ENCODE assay signal across 8 mouse cellular contexts in the genomic region with DNA sequence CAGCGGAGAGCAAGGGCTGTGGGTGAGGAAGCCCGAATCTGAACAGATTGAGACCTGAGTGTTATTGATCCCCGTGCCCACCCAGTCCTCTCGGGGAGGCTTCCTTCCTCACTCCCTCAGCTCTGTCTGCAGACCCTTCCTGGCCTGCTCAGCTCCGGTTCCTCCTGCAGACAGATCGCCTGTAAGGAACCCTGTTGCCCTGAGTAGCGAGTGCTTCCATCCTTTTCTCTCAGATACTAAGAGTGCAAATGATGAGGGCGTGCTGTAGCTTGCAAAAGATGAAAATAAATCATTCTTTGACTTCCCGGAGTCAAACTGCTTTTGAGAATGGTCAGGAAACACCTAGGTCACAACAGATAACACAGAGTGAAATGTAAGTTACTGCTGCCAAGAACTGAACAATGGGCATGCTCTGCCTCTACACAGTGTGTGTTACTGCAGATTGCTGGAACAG.
DNase-seq lines count a peak whose midpoint lies in the region; ATAC-seq lines count a peak whose summit lies in the region.

No protein-coding gene starts in this region.

- no peak overlapping the region for H3K27ac ChIP-seq in midbrain, embryonic 11.5 days (ENCODE audit: low read depth, low read length)
- no peak overlapping the region for H3K27ac ChIP-seq in midbrain, embryonic 10.5 days (replicated peaks)
- H3K27ac ChIP-seq in stomach, embryonic 16.5 days (ENCODE audit: low read length), result peak overlapping the region; percentile 55; the same call in 1 of the 2 replicates

- no peaks in the 10 kb centered on the region for H3K4me1 ChIP-seq in midbrain, embryonic 11.5 days (ENCODE audit: control insufficient read depth, insufficient read depth, low read length)
- peaks cover 23% of the 10 kb centered on the region for H3K4me1 ChIP-seq in midbrain, embryonic 10.5 days
- H3K4me1 ChIP-seq in stomach, embryonic 16.5 days (ENCODE audit: control insufficient read depth, insufficient read depth, low read length), result peaks cover 28% of the 10 kb centered on the region

- H3K36me3 ChIP-seq in midbrain, embryonic 11.5 days (ENCODE audit: control insufficient read depth, insufficient read depth, low read length), result no peaks in the 10 kb centered on the region
- no peaks in the 10 kb centered on the region for H3K36me3 ChIP-seq in midbrain, embryonic 10.5 days
- no peaks in the 10 kb centered on the region for H3K36me3 ChIP-seq in stomach, embryonic 16.5 days (ENCODE audit: control insufficient read depth, insufficient read depth, low read length)

- 77% methylated on average over 9 of the region's 9 CpGs for WGBS in midbrain, embryonic 11.5 days
- 70% methylated on average over 9 of the region's 9 CpGs for WGBS in midbrain, embryonic 10.5 days
- WGBS in stomach, embryonic 16.5 days, result 25% methylated on average over 9 of the region's 9 CpGs

- no peak overlapping the region for H3K4me2 ChIP-seq in midbrain, embryonic 11.5 days
- H3K4me2 ChIP-seq in stomach, embryonic 16.5 days (ENCODE audit: low read depth, low read length), result peak overlapping the region; percentile 43

- H3K27me3 ChIP-seq in midbrain, embryonic 11.5 days (ENCODE audit: control insufficient read depth, insufficient read depth, low read length), result no peaks in the 10 kb centered on the region
- no peaks in the 10 kb centered on the region for H3K27me3 ChIP-seq in midbrain, embryonic 10.5 days (ENCODE audit: low read depth, poor library complexity, severe bottlenecking)
- no peaks in the 10 kb centered on the region for H3K27me3 ChIP-seq in stomach, embryonic 16.5 days (ENCODE audit: control insufficient read depth, insufficient read depth, low read length)

- no peak overlapping the region for H3K9ac ChIP-seq in midbrain, embryonic 11.5 days (ENCODE audit: low read length)
- H3K9ac ChIP-seq in stomach, embryonic 16.5 days (ENCODE audit: low read length), result peak overlapping the region; percentile 51; the same call in 1 of the 2 replicates

- no peak overlapping the region for H3K4me3 ChIP-seq in midbrain, embryonic 11.5 days (ENCODE audit: low read depth, low read length)
- no peak overlapping the region for H3K4me3 ChIP-seq in midbrain, embryonic 10.5 days
- H3K4me3 ChIP-seq in stomach, embryonic 16.5 days (replicated peaks; ENCODE audit: low read length), result peak overlapping the region; percentile 16; the same call in 1 of the 2 replicates

- no peaks in the 10 kb centered on the region for H3K9me3 ChIP-seq in midbrain, embryonic 11.5 days (ENCODE audit: control insufficient read depth, low read length)
- no peaks in the 10 kb centered on the region for H3K9me3 ChIP-seq in midbrain, embryonic 10.5 days (replicated peaks)
- no peaks in the 10 kb centered on the region for H3K9me3 ChIP-seq in stomach, embryonic 16.5 days (replicated peaks; ENCODE audit: control insufficient read depth, low read length)

- no peak for ATAC-seq in midbrain, embryonic 11.5 days (ENCODE audit: low FRiP score)
- peak; percentile 46; the same call in 1 of the 2 replicates for ATAC-seq in stomach, embryonic 16.5 days (ENCODE audit: insufficient read depth, low FRiP score)

- peak; percentile 39 to 63 for DNase-seq in cerebellum, adult 18-20 months
- no peak for DNase-seq in cerebellum, postnatal 14 days
- peak; percentile 85 for DNase-seq in midbrain, embryonic 11.5 days (ENCODE audit: low spot score, missing footprints)
- DNase-seq in midbrain, embryonic 10.5 days (ENCODE audit: low spot score), result no peak
- peak; percentile 33 for DNase-seq in kidney, postnatal 14 days
- DNase-seq in left cerebral cortex, adult 18-20 months (ENCODE audit: low spot score in 2 of 2), result no peak
- no peak for DNase-seq in left cerebral cortex, adult 8-10 months (ENCODE audit: low spot score in 2 of 2)

Comparison
In these comparisons a context has a peak if more than half of its experiments do, and no peak if none do; other contexts are left out.
1. DNase-seq: peak in cerebellum, adult 18-20 months (2 of 2), midbrain, embryonic 11.5 days (single experiment) and kidney, postnatal 14 days (single experiment); none in cerebellum, postnatal 14 days (0 of 2), midbrain, embryonic 10.5 days (single experiment), left cerebral cortex, adult 18-20 months (0 of 2) and left cerebral cortex, adult 8-10 months (0 of 2).